Mouse (Mus musculus) lung, adult 2 months (tissue): ENCODE measurements around the gene Zdhhc18. TPM values are rescaled to one million over a fixed set of nuclear protein-coding genes. Genes with fewer than 3 reads are reported as not detected.

Experiments used
- DNase-seq: peaks from one replicate; pipeline ENCODE4 v3.0.0; 2022
- H3K4me1 ChIP-seq: fragments of 200-500 bp; 2 replicates; pipeline ENCODE4 v1.6.1; 2011; ENCODE audit warnings: low read length; ENCODE audit not compliant: control insufficient read depth, insufficient read depth
- H3K4me3 ChIP-seq: fragments of 200-500 bp; replicated peaks from 2 replicates; pipeline ENCODE3; 2011; ENCODE audit warnings: low read depth, mild to moderate bottlenecking, control low read depth, low read length; ENCODE audit errors: extremely low read depth
- CTCF ChIP-seq: fragments of 200-500 bp; IDR thresholded peaks from 2 replicates; pipeline ENCODE4 v1.5.1; 2011; ENCODE audit warnings: mild to moderate bottlenecking, low read length, control low read depth; ENCODE audit not compliant: insufficient read depth
- POLR2A ChIP-seq: fragments of 200-500 bp; IDR thresholded peaks from 2 replicates; pipeline ENCODE4 v1.6.1; 2011; ENCODE audit warnings: low read depth, mild to moderate bottlenecking, control low read depth, low read length, borderline replicate concordance; ENCODE audit errors: extremely low read depth
- WGBS: fragments of 180-500 bp; shearing (Covaris S2); methylation state at CpG from one replicate; pipeline ENCODE4 v1.1.7; 2018; 5-methylcytosine and 5-hydroxymethylcytosine counted together
- polyA plus RNA-seq: library from polyadenylated mRNA; depleted of rRNA; stranded (reverse); fragments of >200 nt; gene quantifications from 2 replicates; pipeline ENCODE4 v1.2.3, GENCODE M21; 2012; rRNA removed

Zdhhc18 gene
- polyA plus RNA-seq, 1 experiment, result 85.6 TPM

DNA sequence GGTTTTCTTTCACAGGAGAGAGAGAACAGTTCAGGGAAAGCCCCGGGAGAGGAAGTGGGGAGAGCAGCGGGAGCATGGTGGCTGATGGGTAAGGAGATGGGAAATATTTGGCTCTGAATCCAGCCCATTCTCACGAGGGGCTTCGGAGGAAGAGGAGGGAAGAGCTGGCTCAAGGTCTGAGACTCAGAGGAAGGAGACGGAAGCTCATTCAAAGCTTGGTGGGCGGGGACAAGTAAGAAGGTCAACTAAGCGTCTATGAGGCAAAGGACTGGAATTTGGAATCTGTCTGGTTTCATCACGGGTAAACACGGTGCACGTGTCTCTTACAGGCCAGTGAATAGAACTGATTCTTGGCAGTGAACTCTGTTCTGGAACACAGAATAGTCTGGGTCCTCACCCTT lies 79.9 kb downstream of the Zdhhc18 start:
- H3K4me1 ChIP-seq, result no peaks in the 10 kb centered on the region
- 37% methylated on average over 10 of the region's 10 CpGs for WGBS
- TF ChIP-seq CTCF (no peak), POLR2A (no peak)
- no peak for DNase-seq
- H3K4me3 ChIP-seq, result no peak overlapping the region

DNA sequence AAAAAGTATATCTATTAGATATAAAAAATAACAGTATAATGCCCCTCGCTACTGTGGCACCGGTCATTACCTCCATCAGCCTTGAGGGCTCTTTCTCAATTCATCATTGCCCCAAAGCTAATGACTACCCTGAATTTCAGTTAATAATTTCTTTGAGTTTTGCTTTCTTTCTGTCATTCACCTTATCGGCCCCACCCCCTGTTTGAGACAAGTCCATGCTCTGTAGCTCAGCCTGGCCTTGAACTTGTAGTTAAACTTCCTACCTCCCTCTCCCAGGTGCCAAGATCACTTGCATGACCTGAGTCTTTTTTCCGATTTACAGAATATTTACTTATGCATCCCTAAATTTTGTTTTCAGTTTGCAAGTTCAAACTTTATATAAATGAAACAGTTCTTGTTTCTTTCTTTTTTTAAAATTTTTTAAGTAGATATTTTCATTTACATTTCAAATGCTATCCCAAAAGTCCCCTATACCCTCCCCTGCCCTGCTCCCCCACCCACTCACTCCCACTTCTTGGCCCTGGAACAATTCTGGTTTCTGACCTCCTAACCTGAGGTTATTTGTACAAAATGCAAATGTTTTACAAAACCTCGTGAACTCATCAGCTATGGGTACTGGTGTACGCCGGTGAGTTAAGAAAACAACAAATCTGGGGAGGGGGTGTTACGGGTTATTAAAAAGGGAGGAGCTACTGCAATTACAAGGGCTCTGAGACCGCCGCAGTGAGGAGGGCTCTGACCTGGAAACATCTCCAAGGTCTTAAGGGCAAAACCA lies 80.5 kb downstream of the Zdhhc18 start:
- TF ChIP-seq POLR2A (no peak), CTCF (no peak)
- Histone ChIP-seq H3K4me1 (no peaks in the 10 kb centered on the region), H3K4me3 (no peak overlapping the region)
- WGBS, result 76% methylated on average over 10 of the region's 10 CpGs
- DNase-seq, result no peak

DNA sequence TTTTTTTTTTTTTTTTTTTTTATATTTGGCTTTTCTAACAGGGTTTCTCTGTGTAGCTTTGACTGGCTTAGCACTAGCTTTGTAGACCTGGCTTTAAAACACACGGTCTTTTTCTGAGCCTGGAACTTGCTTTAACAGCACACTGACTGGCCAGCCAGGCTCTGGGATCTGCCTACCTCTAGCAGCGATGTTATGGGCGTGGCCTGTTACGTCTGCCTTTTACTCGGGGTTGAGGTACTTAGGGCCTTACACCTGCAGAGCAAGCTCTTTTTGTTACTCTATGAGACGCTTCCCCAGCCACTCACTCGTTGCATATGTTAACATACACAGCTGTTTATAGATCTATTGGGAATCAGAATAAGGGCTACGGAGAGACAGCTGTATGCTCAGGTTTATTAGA lies 82.7 kb downstream of the Zdhhc18 start:
- WGBS, result 29% methylated on average over 8 of the region's 8 CpGs
- no peak for TF ChIP-seq CTCF
- no peak for TF ChIP-seq POLR2A
- Histone ChIP-seq H3K4me3 (no peak overlapping the region), H3K4me1 (no peaks in the 10 kb centered on the region)
- DNase-seq, result no peak

DNA sequence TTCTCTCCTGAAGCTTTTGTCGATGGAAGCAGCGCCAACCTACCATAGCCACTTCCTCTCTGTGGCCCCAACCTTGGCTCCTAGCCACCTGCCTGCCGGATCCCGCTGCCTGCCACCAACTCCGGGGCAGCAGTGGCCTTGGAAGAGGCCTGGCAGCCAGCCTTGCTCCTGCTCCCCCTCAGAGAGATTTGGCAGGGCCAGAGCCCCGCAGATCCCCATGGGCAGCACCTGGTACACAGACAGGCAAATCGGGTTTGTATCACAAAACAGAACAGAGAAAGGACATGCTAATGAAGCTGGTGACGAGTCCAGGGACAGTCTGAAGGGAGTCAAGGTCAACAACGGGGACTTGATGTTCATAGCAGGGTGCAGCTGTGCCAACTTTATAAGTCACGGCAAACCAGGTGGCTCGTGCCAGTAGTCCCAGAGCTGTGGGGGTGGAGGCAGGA lies 86.8 kb downstream of the Zdhhc18 start:
- 38% methylated on average over 11 of the region's 11 CpGs for whole genome bisulfite sequencing
- Histone ChIP-seq H3K4me3 (no peak overlapping the region), H3K4me1 (no peaks in the 10 kb centered on the region)
- no peak for DNase-seq
- TF ChIP-seq CTCF (no peak), POLR2A (no peak)

DNA sequence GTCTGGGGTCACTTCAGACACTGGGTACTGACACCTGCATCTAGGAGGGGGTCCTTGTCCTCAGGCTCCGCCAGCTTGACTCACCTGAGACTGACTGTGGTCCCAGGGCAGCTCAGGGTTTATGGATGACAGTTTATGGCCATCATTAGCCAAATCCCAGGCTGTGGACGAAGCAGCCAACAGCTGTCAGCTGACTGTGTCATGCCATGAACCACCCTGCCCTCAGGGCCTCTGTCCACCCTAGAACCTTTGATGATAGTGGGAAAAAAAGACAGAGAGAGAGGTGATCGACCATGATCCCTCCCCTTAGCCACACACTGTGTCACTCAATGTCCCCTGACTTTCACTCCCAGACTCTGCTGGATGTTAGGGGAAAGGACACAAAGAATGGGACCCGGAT lies 88.3 kb downstream of the Zdhhc18 start:
- H3K4me1 ChIP-seq, result no peaks in the 10 kb centered on the region
- 69% methylated on average over 4 of the region's 4 CpGs for WGBS
- H3K4me3 ChIP-seq, result no peak overlapping the region
- no peak for TF ChIP-seq POLR2A
- TF ChIP-seq CTCF, result no peak
- no peak for DNase-seq

DNA sequence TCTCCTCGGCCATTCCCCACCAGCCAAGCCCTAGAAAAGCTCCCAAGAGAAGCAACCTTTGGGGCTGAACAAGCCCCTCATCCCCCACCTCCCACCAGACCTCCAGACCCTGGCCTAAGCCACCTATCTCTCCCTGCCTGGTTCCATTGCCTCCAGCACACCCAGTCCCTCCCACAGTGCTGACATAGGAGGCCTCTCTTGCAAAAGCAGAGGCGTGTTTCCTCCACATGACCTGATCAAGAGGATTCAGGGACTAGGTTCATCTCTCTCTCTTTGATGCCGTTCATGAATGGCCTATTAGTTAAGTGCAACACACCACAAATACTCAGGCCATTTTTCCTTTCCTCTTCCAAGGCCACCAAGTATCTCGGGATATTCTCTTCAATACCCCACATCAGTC lies 90.1 kb downstream of the Zdhhc18 start:
- TF ChIP-seq POLR2A, result no peak
- Histone ChIP-seq H3K4me3 (no peak overlapping the region), H3K4me1 (no peaks in the 10 kb centered on the region)
- WGBS, result 70% methylated on average over 4 of the region's 4 CpGs
- no peak for DNase-seq

DNA sequence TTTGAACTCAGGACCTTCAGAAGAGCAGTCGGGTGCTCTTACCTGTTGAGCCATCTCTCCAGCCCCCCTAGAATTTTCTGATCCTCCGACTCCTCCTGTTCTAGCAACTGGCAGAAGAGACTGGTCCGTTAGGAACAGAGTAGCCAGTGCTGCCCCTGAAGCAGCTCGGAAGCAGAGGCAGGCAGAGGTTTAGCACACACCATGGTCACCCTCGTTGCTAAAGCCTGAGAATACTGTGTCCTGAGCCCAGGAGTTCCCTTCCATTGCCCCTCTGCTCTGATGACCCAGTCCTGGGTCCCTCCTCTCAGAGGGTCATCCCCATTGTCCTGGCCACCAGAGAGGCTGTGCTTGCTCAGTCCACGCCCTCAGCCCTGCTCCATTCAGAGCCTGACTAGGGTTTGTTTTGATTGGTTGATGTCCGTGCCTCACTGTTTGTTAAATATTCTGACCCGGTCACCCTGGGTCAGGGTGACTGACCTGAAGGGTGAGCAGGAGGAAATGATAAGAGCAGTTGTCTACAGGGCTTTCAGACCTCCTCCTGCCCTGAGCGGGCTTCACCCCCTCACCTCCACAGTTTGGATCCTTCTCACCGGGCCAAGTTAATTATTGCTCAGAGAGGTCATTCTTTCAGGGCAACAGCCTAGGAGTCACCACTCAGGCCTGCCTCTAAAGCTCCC lies 92.8 kb downstream of the Zdhhc18 start:
- Histone ChIP-seq H3K4me3 (no peak overlapping the region), H3K4me1 (no peaks in the 10 kb centered on the region)
- 27% methylated on average over 10 of the region's 10 CpGs for WGBS
- TF ChIP-seq POLR2A (no peak), CTCF (no peak)
- DNase-seq, result no peak

Other genes starting within 250 kb of the Zdhhc18 start
- gene Tent5b, start 170.0 kb downstream of the Zdhhc18 start, polyA plus RNA-seq, result 21.3 and 23.1 TPM in 2 replicates
- 3.4 and 4.5 TPM in 2 replicates for gene Trnp1, start 151.6 kb downstream of the Zdhhc18 start, polyA plus RNA-seq
- gene Kdf1, start 131.2 kb downstream of the Zdhhc18 start, polyA plus RNA-seq, result 19.0 and 22.2 TPM in 2 replicates
- 52.4 and 60.4 TPM in 2 replicates for gene Nudc, start 104.2 kb downstream of the Zdhhc18 start, polyA plus RNA-seq
- 0.36 and 0.54 TPM in 2 replicates for gene Nr0b2, start 96.8 kb downstream of the Zdhhc18 start, polyA plus RNA-seq
- 5.0 and 5.2 TPM in 2 replicates for gene Gpatch3, start 75.4 kb downstream of the Zdhhc18 start, polyA plus RNA-seq
- gene Gpn2, start 65.8 kb downstream of the Zdhhc18 start, polyA plus RNA-seq, result 40.8 and 43.3 TPM in 2 replicates
- gene Sfn, start 48.0 kb downstream of the Zdhhc18 start, polyA plus RNA-seq, result 13.0 and 107 TPM in 2 replicates
- gene Pigv, start 22.5 kb upstream of the Zdhhc18 start, polyA plus RNA-seq, result 13.6 and 15.9 TPM in 2 replicates
- gene Arid1a, start 106.6 kb upstream of the Zdhhc18 start, polyA plus RNA-seq, result 68.3 and 77.3 TPM in 2 replicates
- gene Rps6ka1, start 237.6 kb upstream of the Zdhhc18 start, polyA plus RNA-seq, result 57.2 and 65.6 TPM in 2 replicates